Mouse (Mus musculus): ENCODE results near the gene 4932438H23Rik.

The 4932438H23Rik gene

GRCm38 (mm10) chr16:91009942-91010529 is 84.9 kb downstream of the 4932438H23Rik start:
- no peak for DNase-seq (ENCODE audit: low read depth, low spot score)

GRCm38 (mm10) chr16:91004915-91005538 is 89.9 kb downstream of the 4932438H23Rik start:
- no peak for DNase-seq (ENCODE audit: low read depth, low spot score)

Measured in embryo, embryonic 11.5 days (tissue).